Mouse (Mus musculus): Measurements from ENCODE around the gene Cabp4. TPM values are rescaled to one million over a fixed set of nuclear protein-coding genes. Genes with fewer than 3 reads are reported as not detected.
A peak's percentile ranks its signal among the peaks of the same experiment; 100 is the strongest.

Cabp4 gene
- not detected for total RNA-seq (2021)
- long read RNA-seq, experiment 1 = 0 reads
- long read RNA-seq, experiment 2 = 0 reads

DNA sequence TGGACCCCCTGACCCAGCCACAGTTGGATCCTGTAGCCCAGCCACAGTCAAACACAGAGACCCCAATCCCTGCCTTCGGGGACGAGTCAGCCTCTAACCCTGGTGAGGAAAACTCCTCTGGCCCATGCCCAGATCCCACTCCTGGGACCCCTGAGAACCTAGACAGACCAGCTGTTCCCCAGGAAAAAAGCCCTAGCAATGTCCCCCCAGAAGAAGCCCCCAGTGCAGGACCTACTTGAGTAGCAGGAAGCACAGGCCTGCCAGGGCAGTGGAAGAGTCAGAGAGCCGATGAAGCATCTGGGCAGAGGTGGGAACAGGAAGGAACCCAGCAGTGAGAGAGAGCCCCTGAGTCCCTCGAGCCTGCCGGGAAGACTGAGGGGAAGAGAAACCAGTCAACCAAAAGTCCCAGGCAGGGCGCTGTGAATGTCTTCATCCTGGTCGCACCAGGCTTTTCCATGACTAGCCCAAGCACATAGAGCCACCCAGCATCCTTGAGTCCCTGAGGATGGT is at the start of gene Cabp4:
Gene Cabp4 (minus strand): TSS at position 275 of the 510 bp plus-strand sequence.
- intact Hi-C loops (cut with DNase I) = no loop called here
- DNase-seq = no peak

DNA sequence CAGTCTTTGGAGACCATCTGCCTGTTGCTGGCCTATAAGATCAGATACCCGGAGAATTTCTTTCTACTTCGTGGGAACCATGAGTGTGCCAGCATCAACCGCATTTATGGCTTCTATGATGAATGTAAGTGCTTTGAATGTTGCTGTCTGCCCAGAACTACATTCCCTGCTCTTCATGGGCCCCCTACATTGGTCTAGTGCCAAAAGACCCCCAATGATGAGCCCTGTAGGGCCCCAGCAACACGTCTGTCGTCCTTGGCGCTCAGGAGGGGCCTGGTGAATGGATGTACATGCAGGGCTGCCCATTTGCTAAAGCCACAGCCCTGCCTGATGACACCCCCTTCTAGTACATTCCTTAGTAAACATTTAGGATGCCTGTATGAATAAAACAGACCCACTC is 49.3 kb upstream of the Cabp4 start:
- intact Hi-C loops (cut with DNase I) = no loop called here
- DNase-seq = no peak

DNA sequence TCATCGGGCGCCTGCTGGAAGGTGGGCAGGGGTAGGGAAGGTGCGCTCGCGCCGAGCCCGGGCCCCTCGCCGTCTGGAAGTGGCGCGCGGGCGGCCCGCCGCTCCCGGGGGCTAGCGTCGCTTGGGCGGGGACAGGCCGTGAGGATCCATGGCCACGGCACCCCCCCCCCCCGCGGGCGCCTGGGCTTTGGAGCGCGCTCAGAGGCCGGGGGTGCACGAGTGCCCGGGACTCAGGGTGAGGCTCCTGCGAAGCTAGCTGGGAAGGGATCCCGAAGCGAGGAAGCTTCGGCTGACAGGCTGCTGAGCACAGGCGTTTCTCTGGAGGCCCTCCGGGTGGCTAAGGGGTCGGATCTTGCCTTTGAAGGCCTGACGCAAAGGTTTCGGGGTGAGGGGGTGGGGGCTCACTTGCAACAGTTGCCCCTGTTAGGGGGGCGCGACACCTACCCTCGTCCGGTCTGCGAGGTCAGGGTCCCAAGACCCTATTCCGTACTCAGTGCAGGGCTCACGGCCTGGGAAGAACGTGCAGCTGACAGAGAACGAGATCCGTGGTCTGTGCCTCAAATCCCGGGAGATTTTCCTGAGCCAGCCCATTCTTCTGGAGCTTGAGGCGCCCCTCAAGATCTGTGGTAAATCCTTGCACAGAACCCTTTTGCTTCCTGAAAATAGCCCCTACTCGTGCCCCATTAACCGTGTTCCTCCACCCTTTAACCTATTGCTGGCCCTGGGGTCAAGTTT is 48.6 kb upstream of the Cabp4 start:
- DNase-seq = no peak
- intact Hi-C loops (cut with DNase I) = no loop called here

DNA sequence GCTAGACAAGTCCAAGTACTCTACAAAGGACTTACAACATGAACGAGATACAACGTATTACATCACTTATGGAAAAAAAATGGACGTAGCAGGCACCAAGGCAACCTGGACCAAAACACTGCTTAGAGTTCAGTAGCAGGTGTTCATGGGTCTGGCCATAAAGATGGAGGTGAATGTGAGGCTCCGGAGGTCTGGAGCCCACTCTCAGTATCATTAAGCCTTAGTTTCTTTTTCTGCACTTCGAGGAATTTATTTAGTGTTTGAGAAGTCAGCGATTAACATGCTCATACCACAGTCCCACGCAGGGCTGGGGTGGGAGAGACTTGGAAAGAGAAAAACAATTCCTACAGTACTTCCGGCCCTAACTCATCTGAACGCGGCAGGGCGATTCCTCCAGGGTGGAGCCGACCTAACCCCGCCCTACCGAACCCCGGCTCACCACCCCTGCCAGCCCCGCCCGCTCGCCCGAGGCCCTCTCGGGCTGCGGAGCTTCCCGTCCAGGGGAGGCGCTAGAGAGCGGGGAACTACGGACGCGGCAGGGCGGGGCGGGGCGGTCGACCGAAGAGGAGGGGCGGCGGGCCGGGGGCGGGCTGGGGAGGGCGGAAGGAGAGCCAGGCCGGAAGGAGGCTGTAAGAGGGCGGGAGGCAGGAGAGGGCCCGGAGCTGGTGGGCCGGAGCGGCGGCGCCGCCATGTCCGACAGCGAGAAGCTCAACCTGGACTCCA is 47.9 kb upstream of the Cabp4 start, which contains the start of gene Ppp1ca:
Gene Ppp1ca (plus strand): TSS at position 538 of the 723 bp plus-strand sequence.
- intact Hi-C loops (cut with DNase I) = loop anchor here (1.0 kb wide), 1 partner anchor 22 kb away; no protein-coding TSS in a partner anchor
- peak; percentile 91 to 97 for DNase-seq

GRCm38 (mm10) chr19:4190831-4191334 is 47.0 kb upstream of the Cabp4 start, which contains the start of gene Tbc1d10c:
Gene Tbc1d10c (minus strand): TSS chr19:4191284.
- DNase-seq = no peak
- intact Hi-C loops (cut with DNase I) = loop anchor here (1.0 kb wide), 1 partner anchor 22 kb away; no protein-coding TSS in a partner anchor

DNA sequence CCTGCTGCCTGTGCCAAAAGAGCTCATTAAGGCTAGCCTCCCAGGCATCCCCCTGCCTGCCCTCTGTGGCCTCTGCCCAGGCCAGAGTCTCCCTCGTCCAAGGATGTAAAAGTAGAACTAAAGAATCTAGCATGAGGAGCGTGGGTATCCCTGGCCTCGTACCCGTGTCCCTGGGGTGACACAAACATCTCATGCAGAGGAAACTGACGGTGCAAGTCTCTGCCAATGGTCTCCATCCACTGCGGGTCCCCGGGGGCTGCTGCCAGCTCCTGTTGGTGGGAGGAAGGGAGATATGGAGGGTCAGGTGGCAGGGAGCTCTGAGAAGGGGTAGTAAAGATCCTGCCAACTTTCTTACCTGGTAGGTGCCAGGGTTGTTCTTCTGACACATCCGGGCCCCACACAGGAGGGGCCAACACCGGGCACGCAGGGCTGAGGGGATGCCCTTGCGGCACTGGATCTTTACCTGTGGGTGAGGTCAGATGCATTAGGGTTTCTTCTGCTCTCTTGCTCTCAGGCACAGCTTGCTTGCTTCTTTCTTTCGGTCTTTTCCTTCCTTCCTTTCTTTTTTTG is 45.3 kb upstream of the Cabp4 start:
- no peak for DNase-seq
- intact Hi-C loops (cut with DNase I) = loop anchor here (2.0 kb wide), 1 partner anchor 14 kb away; the partner anchor contains the start of gene Carns1

DNA sequence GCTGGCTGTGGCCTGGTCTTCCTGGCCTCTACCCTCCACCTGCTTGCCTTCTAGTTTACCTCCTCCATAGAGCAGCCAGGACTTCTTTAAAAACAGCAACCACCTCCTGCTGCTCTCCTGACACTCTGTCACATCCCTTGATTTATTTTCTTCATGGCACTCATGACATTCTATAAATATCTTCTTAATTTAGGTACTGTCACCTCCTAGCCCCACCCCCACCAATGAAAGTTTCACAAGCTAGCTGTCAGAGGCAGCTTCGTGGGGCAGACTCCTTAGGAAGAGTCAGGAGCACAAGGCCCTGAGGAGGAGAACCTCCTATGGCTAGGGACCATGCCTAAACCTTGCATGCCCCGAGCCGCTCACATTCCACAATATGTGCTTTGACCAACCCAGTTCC is 43.5 kb upstream of the Cabp4 start:
- intact Hi-C loops (cut with DNase I) = no loop called here
- no peak for DNase-seq

GRCm38 (mm10) chr19:4184976-4185975 is 41.4 kb upstream of the Cabp4 start:
- intact Hi-C loops (cut with DNase I) = no loop called here
- DNase-seq = no peak

- no peak for DNase-seq
- intact Hi-C loops (cut with DNase I) = no loop called here
Observed at GRCm38 (mm10) chr19:4183689-4184088, 39.9 kb upstream of the Cabp4 start.

- intact Hi-C loops (cut with DNase I) = no loop called here
- no peak for DNase-seq
Observed at GRCm38 (mm10) chr19:4181892-4182291, 38.1 kb upstream of the Cabp4 start.

- intact Hi-C loops (cut with DNase I) = no loop called here
- DNase-seq = no peak
Observed at GRCm38 (mm10) chr19:4180411-4180810, 36.6 kb upstream of the Cabp4 start.

DNA sequence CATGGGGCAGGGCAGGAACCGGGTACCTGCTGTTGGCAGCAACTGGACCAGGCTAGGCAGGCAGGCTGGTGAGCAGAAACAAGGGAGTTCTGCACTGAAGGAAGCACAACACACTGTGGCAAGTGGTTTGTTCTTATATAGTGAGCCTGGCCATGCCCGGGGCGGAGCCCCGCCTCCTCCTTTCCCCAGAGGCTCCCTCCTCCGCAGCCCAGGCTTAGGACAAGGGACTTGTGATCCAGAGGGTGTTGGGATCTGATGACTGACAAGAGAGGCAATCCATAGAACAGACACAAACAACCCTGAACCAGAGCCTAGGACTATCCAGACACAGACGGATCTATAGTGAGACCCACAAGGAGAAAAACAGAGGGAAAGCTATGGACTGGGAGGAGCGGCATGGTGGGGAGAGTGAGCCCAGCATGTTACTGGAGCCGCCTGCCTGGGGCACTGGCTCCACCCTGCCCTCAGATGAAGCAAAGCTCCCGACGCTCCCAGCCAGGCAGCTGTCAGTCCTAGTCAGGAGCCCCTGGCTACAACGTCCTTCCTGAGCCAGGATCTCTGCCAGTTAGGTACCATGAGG is 31.6 kb upstream of the Cabp4 start, which contains the start of gene Carns1:
Gene Carns1 (minus strand): TSS at position 112 of the 580 bp plus-strand sequence.
- peak in 1 of 2 experiments; percentile 47 for DNase-seq
- intact Hi-C loops (cut with DNase I) = loop anchor here (2.0 kb wide), 1 partner anchor 13 kb away; no protein-coding TSS in a partner anchor

DNA sequence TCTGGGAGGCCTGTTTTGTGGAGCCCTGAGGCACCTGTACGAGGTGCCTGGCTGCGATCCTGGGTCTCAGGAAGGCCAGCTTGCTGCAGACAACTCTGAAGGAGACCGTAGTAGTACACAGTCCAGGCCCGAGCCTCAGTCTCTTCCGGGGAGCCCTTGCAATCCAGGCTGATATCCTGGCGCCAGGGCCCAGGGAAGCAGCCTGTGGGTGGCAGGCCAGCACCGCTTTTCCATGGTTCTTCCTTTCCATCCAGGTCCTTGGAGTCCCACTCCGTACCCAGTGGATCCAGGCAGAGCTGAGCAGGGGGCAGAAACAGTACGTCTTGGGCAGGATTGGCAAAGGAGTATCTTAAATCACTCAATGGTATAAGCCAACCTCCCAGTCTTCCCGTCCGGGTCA is 29.1 kb upstream of the Cabp4 start:
- intact Hi-C loops (cut with DNase I) = loop anchor here (5.0 kb wide), 1 partner anchor 54 kb away; no protein-coding TSS in a partner anchor
- DNase-seq = no peak

- intact Hi-C loops (cut with DNase I) = loop anchor here (5.0 kb wide), 1 partner anchor 56 kb away; no protein-coding TSS in a partner anchor
- peak in 1 of 2 experiments; percentile 55 for DNase-seq
Observed at GRCm38 (mm10) chr19:4171393-4172290, 27.8 kb upstream of the Cabp4 start.

GRCm38 (mm10) chr19:4170723-4171392 is 27.0 kb upstream of the Cabp4 start:
- no peak for DNase-seq
- intact Hi-C loops (cut with DNase I) = loop anchor here (5.0 kb wide), 1 partner anchor 56 kb away; no protein-coding TSS in a partner anchor

- DNase-seq = no peak
- intact Hi-C loops (cut with DNase I) = loop anchor here (1.0 to 5.0 kb wide), 2 partner anchors 21 to 57 kb away; partner anchors contain the start of gene Tbc1d10c
Observed at GRCm38 (mm10) chr19:4169810-4170209, 26.0 kb upstream of the Cabp4 start.

GRCm38 (mm10) chr19:4169378-4169784 is 25.5 kb upstream of the Cabp4 start:
- peak; percentile 99 to 100 for DNase-seq
- intact Hi-C loops (cut with DNase I) = loop anchor here (1.0 kb wide), 1 partner anchor 22 kb away; the partner anchor contains the start of gene Tbc1d10c

Data from gastrocnemius, postnatal 36 days (tissue).